Mouse (Mus musculus): Measurements from ENCODE around the gene Prrt1. TPM values are rescaled to one million over a fixed set of nuclear protein-coding genes. Genes with fewer than 3 reads are reported as not detected.

Prrt1 gene
- polyA plus RNA-seq (2012): 0.04 TPM in 1 of 2 replicates, not detected in the other

DNA sequence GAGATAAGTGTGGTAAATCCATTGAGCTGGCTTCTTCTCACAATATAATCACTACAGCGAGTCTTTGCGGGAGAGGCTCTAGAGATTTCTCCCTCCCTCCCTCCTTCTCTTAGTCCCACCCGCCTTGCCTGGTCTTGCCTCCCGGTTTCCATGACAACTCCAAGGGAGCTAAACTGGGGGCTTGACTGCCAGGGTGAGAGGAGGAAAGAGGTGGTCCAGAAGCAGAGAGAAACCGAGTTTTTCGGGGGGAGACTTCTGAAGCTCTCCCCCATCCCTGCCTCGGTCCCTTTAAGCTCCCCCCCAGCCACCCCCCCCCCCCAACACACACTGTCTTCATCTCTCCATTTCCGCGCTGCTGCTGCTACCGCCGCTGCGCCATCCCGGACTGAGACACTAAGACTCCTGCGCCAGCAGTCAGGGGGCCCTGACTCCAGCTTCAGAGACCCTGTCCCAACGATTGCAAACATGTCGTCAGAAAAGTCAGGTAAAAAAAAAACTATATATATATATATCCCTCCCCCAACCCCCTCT, at the start of gene Prrt1:
TSS of gene Prrt1 (plus strand) at position 313 of the 531 bp plus-strand sequence.
- no peak for TF ChIP-seq GATA1 (IDR thresholded peaks at IDR 0.05; ENCODE audit: low read length)

DNA sequence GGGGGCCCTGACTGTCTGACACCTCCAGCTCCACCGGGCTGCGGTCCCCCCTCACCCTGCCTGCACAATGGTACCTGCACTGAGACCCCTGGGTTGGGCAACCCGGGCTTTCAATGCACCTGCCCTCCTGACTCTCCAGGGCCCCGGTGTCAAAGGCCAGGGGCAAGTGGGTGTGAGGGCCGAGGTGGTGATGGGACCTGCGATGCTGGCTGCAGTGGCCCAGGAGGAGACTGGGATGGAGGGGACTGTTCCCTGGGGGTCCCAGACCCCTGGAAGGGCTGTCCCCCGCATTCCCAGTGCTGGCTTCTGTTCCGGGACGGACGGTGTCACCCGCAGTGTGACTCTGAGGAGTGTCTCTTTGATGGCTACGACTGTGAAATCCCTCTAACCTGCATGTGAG, 46.8 kb upstream of the Prrt1 start:
- TF ChIP-seq GATA1 (IDR thresholded peaks at IDR 0.05; ENCODE audit: low read length): no peak

DNA sequence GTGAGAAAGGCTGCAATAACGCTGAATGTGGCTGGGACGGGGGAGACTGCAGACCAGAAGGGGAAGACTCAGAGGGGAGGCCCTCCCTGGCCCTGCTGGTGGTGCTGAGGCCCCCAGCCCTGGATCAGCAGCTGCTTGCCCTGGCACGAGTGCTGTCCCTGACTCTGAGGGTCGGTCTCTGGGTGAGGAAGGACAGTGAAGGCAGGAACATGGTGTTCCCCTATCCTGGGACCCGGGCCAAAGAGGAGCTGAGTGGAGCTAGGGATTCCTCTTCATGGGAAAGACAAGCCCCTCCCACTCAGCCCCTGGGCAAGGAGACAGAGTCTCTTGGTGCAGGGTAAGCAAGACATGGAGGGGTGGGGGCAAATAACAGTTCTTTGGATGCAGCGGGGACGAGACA, 45.9 kb upstream of the Prrt1 start:
- no peak for TF ChIP-seq GATA1 (IDR thresholded peaks at IDR 0.05; ENCODE audit: low read length)

GRCm38 (mm10) chr17:34583819-34584218, 45.5 kb upstream of the Prrt1 start:
- TF ChIP-seq GATA1 (IDR thresholded peaks at IDR 0.05; ENCODE audit: low read length): no peak

DNA sequence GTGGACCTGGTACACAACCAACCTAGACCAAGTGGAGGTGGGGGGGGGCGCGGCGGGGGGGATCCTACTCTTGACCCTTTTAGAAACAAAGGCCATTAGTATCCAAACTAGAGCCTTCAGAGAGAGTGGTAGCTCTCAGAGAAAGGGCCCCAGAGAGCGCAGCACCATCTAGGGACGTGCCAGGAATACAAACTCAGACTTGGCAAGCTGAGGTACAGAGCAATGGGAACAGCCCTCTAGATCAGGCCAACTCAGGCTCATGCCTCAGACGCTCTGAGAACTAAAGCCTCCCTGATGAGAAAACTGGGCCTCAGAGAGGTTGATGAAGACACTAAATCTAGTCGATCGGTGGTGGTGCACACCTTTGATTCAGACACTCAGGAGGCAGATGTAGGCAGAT, 44.2 kb upstream of the Prrt1 start:
- no peak for TF ChIP-seq GATA1 (IDR thresholded peaks at IDR 0.05; ENCODE audit: low read length)

DNA sequence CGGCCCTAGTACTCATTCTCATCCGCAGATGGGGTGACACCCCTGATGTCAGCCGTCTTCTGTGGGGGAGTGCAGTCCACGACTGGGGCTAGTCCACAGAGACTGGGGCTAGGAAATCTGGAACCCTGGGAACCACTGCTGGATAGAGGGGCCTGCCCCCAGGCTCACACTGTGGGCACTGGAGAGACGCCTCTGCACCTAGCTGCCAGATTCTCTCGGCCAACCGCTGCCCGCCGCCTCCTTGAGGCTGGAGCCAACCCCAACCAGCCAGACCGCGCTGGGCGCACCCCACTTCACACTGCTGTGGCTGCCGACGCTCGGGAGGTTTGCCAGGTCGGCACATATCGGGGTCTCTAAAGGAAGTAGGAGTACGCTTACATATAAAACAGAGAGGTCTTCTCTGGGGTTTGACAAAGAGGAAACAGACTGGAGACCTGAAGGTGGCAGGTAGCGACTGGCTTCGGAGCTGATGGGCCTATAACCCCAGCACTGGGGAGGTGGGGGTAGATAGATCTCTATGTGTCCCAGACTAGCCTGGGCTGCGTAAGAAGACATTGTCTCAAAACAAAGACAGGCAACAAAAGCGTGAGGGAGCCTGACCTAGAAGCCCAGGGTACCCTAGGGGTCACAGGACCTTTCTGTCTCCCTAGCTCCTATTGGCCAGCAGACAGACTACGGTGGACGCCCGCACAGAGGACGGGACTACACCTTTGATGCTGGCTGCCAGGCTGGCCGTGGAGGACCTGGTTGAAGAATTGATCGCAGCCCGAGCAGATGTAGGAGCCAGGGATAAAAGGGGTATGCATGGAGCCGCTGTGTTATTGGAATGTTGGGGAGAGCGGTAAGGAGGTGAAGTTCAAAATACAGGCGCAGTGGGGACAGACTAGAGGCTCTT, 43.2 kb upstream of the Prrt1 start:
- TF ChIP-seq GATA1 (IDR thresholded peaks at IDR 0.05; ENCODE audit: low read length): no peak

- no peak for TF ChIP-seq GATA1 (IDR thresholded peaks at IDR 0.05; ENCODE audit: low read length)
Measured at GRCm38 (mm10) chr17:34586796-34587422, 42.4 kb upstream of the Prrt1 start.

GRCm38 (mm10) chr17:34587423-34587811, 41.9 kb upstream of the Prrt1 start:
- no peak for TF ChIP-seq GATA1 (IDR thresholded peaks at IDR 0.05; ENCODE audit: low read length)

GRCm38 (mm10) chr17:34587814-34588213, 41.5 kb upstream of the Prrt1 start:
- TF ChIP-seq GATA1 (IDR thresholded peaks at IDR 0.05; ENCODE audit: low read length): no peak

GRCm38 (mm10) chr17:34588767-34589166, 40.6 kb upstream of the Prrt1 start:
- TF ChIP-seq GATA1 (IDR thresholded peaks at IDR 0.05; ENCODE audit: low read length): no peak

GRCm38 (mm10) chr17:34589206-34589605, 40.1 kb upstream of the Prrt1 start:
- no peak for TF ChIP-seq GATA1 (IDR thresholded peaks at IDR 0.05; ENCODE audit: low read length)

- TF ChIP-seq GATA1 (IDR thresholded peaks at IDR 0.05; ENCODE audit: low read length): no peak
Measured at GRCm38 (mm10) chr17:34589681-34590101, 39.6 kb upstream of the Prrt1 start, which contains the start of gene Gpsm3. Gene Gpsm3 (plus strand): TSS chr17:34589806.

DNA sequence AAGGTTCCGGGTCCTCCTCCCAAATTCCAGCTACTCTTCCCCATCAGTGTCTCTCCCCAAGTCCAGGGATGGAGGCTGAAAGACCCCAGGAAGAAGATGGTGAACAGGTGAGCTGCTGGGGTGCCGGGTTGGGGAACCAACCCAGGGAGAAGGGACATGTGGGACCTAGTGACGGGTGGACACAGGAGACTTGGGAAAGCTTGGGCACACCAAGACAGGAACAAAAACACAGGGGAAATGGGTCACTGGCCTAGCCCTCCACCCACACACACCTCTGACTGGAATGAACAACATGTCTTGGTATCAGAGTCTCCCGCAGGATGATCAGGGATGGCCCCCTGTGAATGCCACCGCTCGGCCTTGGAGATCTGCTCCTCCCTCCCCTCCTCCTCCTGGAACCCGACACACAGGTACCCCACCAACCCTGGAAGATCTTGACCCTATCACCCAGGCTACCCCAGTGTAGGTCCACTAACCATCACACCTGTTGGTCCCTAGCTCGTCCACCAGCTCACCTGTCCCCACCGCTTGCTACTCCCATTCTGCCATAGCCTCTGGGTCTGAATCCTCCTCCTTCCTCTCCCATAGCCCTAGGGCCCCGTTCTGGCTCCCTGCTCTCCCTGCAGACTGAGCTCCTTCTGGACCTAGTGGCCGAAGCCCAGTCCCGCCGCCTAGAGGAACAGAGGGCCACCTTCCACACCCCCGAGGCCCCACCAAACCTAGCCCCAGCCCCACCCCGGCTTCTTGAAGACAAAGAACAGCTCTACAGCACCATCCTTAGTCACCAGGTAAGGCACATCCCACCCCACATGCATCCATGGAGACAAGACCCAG, 39.0 kb upstream of the Prrt1 start:
- no peak for TF ChIP-seq GATA1 (IDR thresholded peaks at IDR 0.05; ENCODE audit: low read length)

- TF ChIP-seq GATA1 (IDR thresholded peaks at IDR 0.05; ENCODE audit: low read length): no peak
Measured at GRCm38 (mm10) chr17:34591029-34591993, 38.0 kb upstream of the Prrt1 start, which contains the start of gene Pbx2. Gene Pbx2 (plus strand): TSS chr17:34591266.
